Mouse (Mus musculus) brain, embryonic 14.5 days (tissue): ENCODE measurements around the gene Lamc3. TPM values are rescaled to one million over a fixed set of nuclear protein-coding genes. Genes with fewer than 3 reads are reported as not detected.

ENCODE experiments used
- DNase-seq: peaks from one replicate; pipeline ENCODE4 v3.0.0-alpha.2; 2011; ENCODE audit warnings: low read depth
- CTCF ChIP-seq: fragments of 200-500 bp; IDR thresholded peaks from 2 replicates; pipeline ENCODE4 v1.5.1; 2012; ENCODE audit warnings: inconsistent platforms, mild to moderate bottlenecking, moderate library complexity, borderline replicate concordance; ENCODE audit not compliant: insufficient read depth, insufficient read length; ENCODE audit errors: extremely low read depth
- POLR2A ChIP-seq: fragments of 200-500 bp; IDR thresholded peaks from 2 replicates; pipeline ENCODE4 v1.6.1; 2012; ENCODE audit warnings: mild to moderate bottlenecking, inconsistent platforms, borderline replicate concordance; ENCODE audit not compliant: poor library complexity, insufficient read depth, insufficient read length, severe bottlenecking; ENCODE audit errors: extremely low read depth
- polyA plus RNA-seq: library from polyadenylated mRNA; depleted of rRNA; stranded (reverse); fragments of >200 nt; gene quantifications from 2 replicates; pipeline ENCODE4 v1.2.3, GENCODE M21; 2012; rRNA removed

Gene Lamc3
- 5.8 and 12.0 TPM in 2 replicates for polyA plus RNA-seq

- no peak for DNase-seq
- no peak for TF ChIP-seq POLR2A
- TF ChIP-seq CTCF: peak; percentile 55; the same call in 1 of the 2 replicates
These were observed at the start of gene Lamc3 for GRCm38 (mm10) chr2:31887030-31887429. Lamc3 (plus strand) TSS chr2:31887291.

- TF ChIP-seq CTCF (no peak), POLR2A (no peak)
- DNase-seq: no peak
These were observed 48.2 kb upstream of the Lamc3 start for GRCm38 (mm10) chr2:31838868-31839267.

DNA sequence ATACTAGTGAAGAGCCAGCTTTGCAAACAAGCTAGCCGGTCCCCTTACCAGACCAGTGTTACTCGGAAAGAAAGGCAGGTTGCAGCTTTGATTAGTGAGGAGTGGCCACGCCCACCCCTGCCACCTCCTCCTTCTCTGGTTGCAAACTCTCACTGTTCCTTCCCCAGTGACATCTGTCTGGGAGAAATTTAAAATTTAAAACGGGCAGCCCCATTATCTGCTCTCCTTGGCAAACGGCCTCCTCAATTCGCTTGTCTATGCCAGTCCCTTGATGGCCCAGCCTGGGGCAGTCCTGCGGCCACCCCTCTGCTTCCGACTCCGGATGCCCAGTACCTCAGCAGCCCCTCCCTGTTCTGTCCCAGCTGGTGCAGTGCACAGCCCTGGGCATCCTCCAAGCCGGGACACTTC is 42.4 kb upstream of the Lamc3 start:
- peak; percentile 87 for DNase-seq
- TF ChIP-seq POLR2A (no peak), CTCF (no peak)

GRCm38 (mm10) chr2:31845512-31845895 is 41.6 kb upstream of the Lamc3 start:
- no peak for DNase-seq
- TF ChIP-seq CTCF (no peak), POLR2A (no peak)

DNA sequence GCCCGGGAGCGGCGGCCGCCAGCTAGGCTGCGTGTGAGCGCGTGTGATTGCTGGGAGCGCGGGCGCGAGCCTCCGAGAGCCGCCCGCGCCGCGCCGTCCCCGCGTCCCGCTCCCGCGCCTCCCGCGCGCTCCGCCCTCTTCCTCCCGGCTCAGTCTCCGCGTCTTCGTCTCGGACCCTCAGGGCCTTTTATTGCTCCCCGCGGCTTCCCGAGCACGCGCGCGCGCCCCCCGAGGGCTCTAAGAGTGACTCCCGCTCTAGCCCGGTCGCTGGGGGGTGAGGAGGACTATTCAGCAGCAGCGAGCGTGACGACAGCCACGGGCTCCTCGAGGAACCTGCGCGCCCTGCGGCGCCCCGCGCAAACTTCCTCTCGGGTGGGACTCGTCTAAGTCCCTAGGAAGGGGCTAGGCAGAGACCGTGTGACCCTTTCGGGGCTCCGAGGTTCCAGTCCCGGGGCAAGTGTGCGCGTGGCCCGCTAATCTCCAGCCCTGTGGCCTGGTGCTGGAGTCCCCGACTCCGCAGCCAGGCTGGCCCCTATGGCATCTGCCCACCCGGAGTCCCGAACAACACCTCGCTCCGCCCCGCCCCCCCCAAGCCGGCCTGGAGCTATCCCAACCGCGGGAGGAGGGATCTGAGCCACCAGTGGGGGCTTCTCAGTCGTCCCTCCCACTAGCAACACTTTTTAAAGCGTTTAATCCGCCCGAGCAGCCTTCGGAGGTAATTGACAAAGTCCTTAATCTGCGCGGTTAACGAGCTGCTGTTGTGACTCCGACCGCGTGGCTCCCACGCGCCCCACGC is 41.0 kb upstream of the Lamc3 start, which contains the start of gene Fibcd1:
Gene Fibcd1 (minus strand): TSS at position 110 of the 796 bp plus-strand sequence.
- TF ChIP-seq POLR2A: no peak
- no peak for TF ChIP-seq CTCF
- DNase-seq: peak; percentile 52

DNA sequence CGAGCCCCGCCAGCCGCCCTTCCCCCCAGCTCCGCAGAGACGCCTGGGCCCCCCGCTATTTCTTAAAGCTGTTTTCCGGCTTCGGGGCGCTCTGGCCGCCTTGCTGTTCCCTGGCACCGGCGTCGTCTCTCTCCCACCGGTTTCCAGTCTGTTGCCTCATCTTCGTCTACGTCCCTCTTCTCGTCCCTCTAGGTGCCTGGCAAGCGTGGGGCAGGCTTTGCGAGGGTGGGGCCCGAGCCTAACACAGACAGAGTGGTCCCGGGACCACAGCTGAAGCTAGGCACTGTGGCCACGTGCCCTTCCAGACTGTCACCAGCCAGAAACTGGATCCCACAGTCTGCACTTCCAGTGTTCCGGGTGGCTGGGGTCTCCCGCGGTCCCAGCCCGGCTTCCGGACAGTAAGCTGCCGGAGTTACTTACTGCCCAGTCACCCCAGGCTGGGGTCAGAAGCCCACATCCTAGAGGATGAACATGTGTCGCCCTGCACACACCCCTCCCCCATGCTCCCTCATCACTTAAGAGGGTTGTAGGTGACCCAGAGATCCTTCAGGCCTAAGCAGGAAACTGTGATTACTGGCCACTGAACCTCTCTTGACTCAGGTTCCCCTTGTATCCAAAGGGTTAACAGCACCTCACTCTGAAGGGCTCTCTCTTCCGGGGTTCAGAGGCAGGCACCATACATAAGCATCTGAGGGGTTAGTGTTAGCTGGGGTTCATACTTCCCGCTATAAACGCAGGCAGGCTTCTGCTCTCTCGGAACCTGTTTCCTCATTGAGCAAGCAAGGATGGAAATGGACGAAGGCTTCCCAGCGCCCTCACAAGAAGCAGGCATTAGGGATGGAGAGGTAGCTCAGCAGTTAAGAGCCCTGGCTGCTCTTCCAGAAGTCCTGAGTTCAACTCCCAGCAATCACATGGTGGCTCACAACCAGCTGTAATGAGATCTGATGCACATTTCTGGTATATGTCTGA is 40.1 kb upstream of the Lamc3 start:
- TF ChIP-seq CTCF: no peak
- TF ChIP-seq POLR2A: no peak
- no peak for DNase-seq

DNA sequence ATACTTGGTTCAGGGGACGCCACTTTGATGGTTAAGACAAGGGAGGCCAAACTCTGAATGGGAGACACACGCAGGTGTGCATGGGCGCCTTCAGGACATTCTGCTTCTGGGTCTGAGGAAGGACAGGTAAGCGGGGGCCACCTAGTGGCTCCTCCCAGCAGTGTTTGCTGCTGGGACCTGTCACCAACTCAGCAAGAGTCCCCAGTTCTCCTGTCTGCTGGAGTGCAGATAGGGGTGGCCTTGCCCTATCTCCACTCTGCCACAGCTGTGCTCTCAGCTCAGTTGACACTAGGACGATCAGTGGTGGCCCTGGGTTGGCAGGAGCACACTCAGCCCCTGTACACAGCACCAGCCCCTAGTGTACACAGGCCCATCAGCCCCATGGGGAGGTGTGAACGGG is 39.2 kb upstream of the Lamc3 start:
- peak; percentile 60 for DNase-seq
- TF ChIP-seq CTCF (peak; percentile 59; the same call in 1 of the 2 replicates), POLR2A (no peak)

DNA sequence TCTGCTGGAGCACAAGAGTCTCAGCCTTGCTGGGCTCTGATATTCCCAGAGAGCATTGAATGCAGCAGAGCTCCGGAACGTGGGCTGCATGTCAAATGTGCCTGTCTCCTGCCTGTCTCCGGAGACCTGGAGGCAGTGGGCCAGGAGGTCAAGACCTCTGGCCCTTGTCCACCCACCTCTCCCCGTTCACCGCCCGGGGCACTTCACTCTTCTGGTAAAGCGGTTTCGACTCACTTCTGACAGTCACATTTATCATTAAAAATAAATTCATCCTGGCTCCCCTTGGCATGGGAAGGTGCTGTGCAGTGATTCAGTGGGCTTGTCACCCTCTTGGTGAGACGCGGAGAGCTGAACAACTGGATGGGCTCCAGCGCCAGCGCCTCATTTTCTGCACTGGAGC is 37.0 kb upstream of the Lamc3 start:
- peak; percentile 42 for DNase-seq

GRCm38 (mm10) chr2:31855991-31856390 is 31.1 kb upstream of the Lamc3 start:
- DNase-seq: no peak
- no peak for TF ChIP-seq CTCF
- no peak for TF ChIP-seq POLR2A

More for the DNA sequence above, 37.0 kb upstream of the Lamc3 start:
- TF ChIP-seq CTCF: no peak
- no peak for TF ChIP-seq POLR2A

DNA sequence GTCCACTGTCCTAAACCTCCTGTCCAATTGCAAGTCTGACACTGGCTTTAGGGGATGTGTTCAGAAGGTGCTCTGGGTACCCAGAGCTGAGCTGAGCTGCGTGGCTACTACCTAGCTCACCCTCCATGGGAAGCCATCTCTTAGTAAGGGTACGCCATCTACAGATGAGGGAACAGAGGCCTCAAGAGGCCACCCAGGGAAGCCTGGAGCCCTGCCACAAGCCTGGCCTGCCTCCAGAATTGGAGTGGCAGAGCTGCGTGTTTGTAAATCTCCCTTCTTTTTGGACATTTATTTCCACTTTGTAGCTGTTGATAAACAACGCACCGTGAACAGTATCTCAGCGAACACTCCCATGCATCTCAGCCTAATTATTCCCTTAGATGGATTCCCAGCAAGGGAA is 29.9 kb upstream of the Lamc3 start:
- DNase-seq: peak; percentile 57
- no peak for TF ChIP-seq CTCF
- TF ChIP-seq POLR2A: no peak

DNA sequence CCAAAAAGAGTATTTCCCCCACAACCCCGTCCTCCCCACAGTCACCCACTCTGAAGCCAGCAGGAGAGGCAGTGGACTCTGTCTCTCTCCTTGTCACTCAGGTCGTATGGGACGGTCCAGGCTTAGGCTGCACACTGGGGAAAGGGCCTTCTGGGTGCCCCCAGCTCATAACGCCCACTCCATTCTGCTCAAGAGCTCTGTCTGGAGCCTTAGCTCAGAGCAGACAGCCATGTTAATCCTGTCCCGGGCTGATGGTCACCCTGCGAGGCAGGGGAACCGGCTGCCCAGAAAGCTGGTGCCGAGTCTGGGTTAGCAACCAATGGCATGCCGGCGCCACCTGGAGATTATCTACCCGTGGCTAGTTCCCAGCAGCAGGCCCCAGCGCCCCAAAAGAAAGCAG is 28.6 kb upstream of the Lamc3 start:
- no peak for DNase-seq
- no peak for TF ChIP-seq POLR2A
- TF ChIP-seq CTCF: no peak

GRCm38 (mm10) chr2:31862919-31863318 is 24.2 kb upstream of the Lamc3 start:
- TF ChIP-seq POLR2A (no peak), CTCF (no peak)
- no peak for DNase-seq
